8 mouse cellular contexts compared by ENCODE assay signal in the genomic region with DNA sequence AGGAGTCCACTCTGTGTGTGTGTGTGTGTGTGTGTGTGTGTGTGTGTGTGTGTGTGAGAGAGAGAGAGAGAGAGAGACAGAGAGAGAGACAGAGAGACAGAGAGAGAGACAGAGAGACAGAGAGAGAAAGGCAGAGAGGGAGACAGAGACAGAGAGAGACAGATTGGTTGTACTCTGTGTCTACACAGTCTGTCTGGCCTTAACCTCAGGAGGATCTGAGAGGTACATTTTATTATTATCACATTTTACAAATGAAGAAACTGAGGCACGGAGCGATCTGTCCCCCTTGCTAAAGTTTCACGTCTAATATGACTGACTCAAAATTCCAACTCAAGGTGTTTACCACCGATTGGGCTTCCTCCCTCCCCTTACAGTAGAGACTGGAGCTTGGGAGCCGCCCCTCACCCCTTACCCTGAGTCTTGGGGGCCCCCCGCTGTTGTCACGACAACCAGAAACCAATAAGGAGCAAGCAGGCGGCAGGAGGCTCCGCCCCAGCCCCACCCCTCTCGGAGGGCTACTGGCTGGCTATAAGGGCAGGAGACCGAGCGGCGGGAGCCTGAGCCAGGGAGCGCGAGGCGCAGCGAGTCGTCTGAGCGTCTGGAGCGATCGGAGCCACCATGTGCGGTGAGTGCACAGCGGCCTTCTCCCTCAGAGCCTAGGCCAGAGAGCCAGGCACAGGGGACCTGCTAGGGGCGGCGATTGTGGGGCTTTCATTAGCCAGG. TPM values are rescaled to one million over a fixed set of nuclear protein-coding genes. Genes with fewer than 3 reads are reported as not detected.
DNase-seq lines count a peak whose midpoint lies in the region; ATAC-seq and TF ChIP-seq lines count a peak whose summit lies in the region.

A gene (plus strand): TSS at position 560 of the 723 bp plus-strand sequence.

- H3K4me2 ChIP-seq in heart, embryonic 11.5 days: peak within 1 kb of the TSS; percentile 99
- H3K4me2 ChIP-seq in kidney, embryonic 14.5 days (replicated peaks; ENCODE audit: low read depth, low read length): peak within 1 kb of the TSS; percentile 95
- peak within 1 kb of the TSS; percentile 83 for H3K4me2 ChIP-seq in limb, embryonic 14.5 days (replicated peaks; ENCODE audit: low read depth, low read length, severe bottlenecking)
- H3K4me2 ChIP-seq in midbrain, embryonic 16.5 days (ENCODE audit: low read length): peak within 1 kb of the TSS; percentile 88

- 0% methylated on average over 25 of the region's 25 CpGs for WGBS in heart, embryonic 11.5 days (ENCODE audit: insufficient replicate concordance)
- WGBS in kidney, embryonic 14.5 days: under 1% methylated on average over 25 of the region's 25 CpGs
- WGBS in limb, embryonic 14.5 days: under 1% methylated on average over 25 of the region's 25 CpGs
- WGBS in midbrain, embryonic 16.5 days: under 1% methylated on average over 25 of the region's 25 CpGs

- H3K4me3 ChIP-seq in erythroblast, embryonic 14.5 days (replicated peaks): peak within 1 kb of the TSS; percentile 49
- H3K4me3 ChIP-seq in heart, embryonic 11.5 days (ENCODE audit: low read depth, low read length): peak within 1 kb of the TSS; percentile 62
- peak within 1 kb of the TSS; percentile 64 for H3K4me3 ChIP-seq in kidney, embryonic 14.5 days (ENCODE audit: low read length)
- peak within 1 kb of the TSS; percentile 70 for H3K4me3 ChIP-seq in limb, embryonic 14.5 days (replicated peaks; ENCODE audit: low read length)
- peak within 1 kb of the TSS; percentile 62 for H3K4me3 ChIP-seq in midbrain, embryonic 16.5 days (ENCODE audit: low read depth, low read length)

- peak within 1 kb of the TSS; percentile 76 for H3K9ac ChIP-seq in heart, embryonic 11.5 days (ENCODE audit: low read depth, low read length)
- peak within 1 kb of the TSS; percentile 74 for H3K9ac ChIP-seq in kidney, embryonic 14.5 days (ENCODE audit: low read depth, low read length)
- peak within 1 kb of the TSS; percentile 74 for H3K9ac ChIP-seq in limb, embryonic 14.5 days (ENCODE audit: low read depth, low read length, severe bottlenecking)
- peak within 1 kb of the TSS; percentile 78 for H3K9ac ChIP-seq in midbrain, embryonic 16.5 days (ENCODE audit: low read depth, low read length)

- no peaks in the 10 kb centered on the region for H3K36me3 ChIP-seq in erythroblast, embryonic 14.5 days (ENCODE audit: control insufficient read depth)
- no peaks in the 10 kb centered on the region for H3K36me3 ChIP-seq in heart, embryonic 11.5 days (ENCODE audit: control insufficient read depth, insufficient read depth, low read length)
- H3K36me3 ChIP-seq in kidney, embryonic 14.5 days (ENCODE audit: control insufficient read depth, insufficient read depth, low read length): no peaks in the 10 kb centered on the region
- H3K36me3 ChIP-seq in limb, embryonic 14.5 days (ENCODE audit: control insufficient read depth, insufficient read depth, low read length): peaks cover 6% of the 10 kb centered on the region
- no peaks in the 10 kb centered on the region for H3K36me3 ChIP-seq in midbrain, embryonic 16.5 days (ENCODE audit: control insufficient read depth, insufficient read depth, low read length)

- H3K27me3 ChIP-seq in erythroblast, embryonic 14.5 days (ENCODE audit: control insufficient read depth): peaks cover 52% of the 10 kb centered on the region
- H3K27me3 ChIP-seq in heart, embryonic 11.5 days (ENCODE audit: control insufficient read depth, insufficient read depth, low read length): no peaks in the 10 kb centered on the region
- H3K27me3 ChIP-seq in kidney, embryonic 14.5 days (ENCODE audit: control insufficient read depth, insufficient read depth, low read length): no peaks in the 10 kb centered on the region
- no peaks in the 10 kb centered on the region for H3K27me3 ChIP-seq in limb, embryonic 14.5 days (ENCODE audit: control insufficient read depth, insufficient read depth, low read length)
- 0 out of 2 replicates have a peak, but pooled peaks cover 2% of the 10 kb centered on the region for H3K27me3 ChIP-seq in midbrain, embryonic 16.5 days (ENCODE audit: control insufficient read depth, insufficient read depth, low read depth, low read length)

- peaks cover 16% of the 10 kb centered on the region for H3K4me1 ChIP-seq in erythroblast, embryonic 14.5 days (ENCODE audit: control insufficient read depth)
- H3K4me1 ChIP-seq in heart, embryonic 11.5 days (ENCODE audit: control insufficient read depth, insufficient read depth, low read length): peaks cover 10% of the 10 kb centered on the region
- peaks cover 8% of the 10 kb centered on the region; the same call in 1 of the 2 replicates for H3K4me1 ChIP-seq in kidney, embryonic 14.5 days (ENCODE audit: control insufficient read depth, insufficient read depth, low read length)
- no peaks in the 10 kb centered on the region; the same call in 1 of the 2 replicates for H3K4me1 ChIP-seq in limb, embryonic 14.5 days (ENCODE audit: control insufficient read depth, insufficient read depth, low read length)
- H3K4me1 ChIP-seq in midbrain, embryonic 16.5 days (ENCODE audit: control insufficient read depth, insufficient read depth, low read length): peaks cover 6% of the 10 kb centered on the region

- TF ChIP-seq POLR2A in limb, embryonic 14.5 days (IDR thresholded peaks at IDR 0.05; ENCODE audit: borderline replicate concordance, extremely low read depth, insufficient read depth, insufficient read length): peak; percentile 99

- H3K27ac ChIP-seq in heart, embryonic 11.5 days (ENCODE audit: low read depth, low read length): no peak within 1 kb of the TSS
- no peak within 1 kb of the TSS for H3K27ac ChIP-seq in kidney, embryonic 14.5 days (ENCODE audit: low read depth, low read length)
- H3K27ac ChIP-seq in limb, embryonic 14.5 days (replicated peaks; ENCODE audit: low read depth, low read length): peak within 1 kb of the TSS; percentile 82
- H3K27ac ChIP-seq in midbrain, embryonic 16.5 days (ENCODE audit: low read length): peak within 1 kb of the TSS; percentile 51; the same call in 1 of the 2 replicates

- peak; percentile 95 for ATAC-seq in heart, embryonic 11.5 days (replicated peaks; ENCODE audit: insufficient number of reproducible peaks, low FRiP score, low TSS enrichment)
- peak; percentile 98 for ATAC-seq in kidney, embryonic 14.5 days (ENCODE audit: low FRiP score, low TSS enrichment)
- ATAC-seq in limb, embryonic 14.5 days (ENCODE audit: low FRiP score, low read depth): peak; percentile 99
- peak; percentile 98 for ATAC-seq in midbrain, embryonic 16.5 days

- DNase-seq in 3134 (ENCODE audit: extremely low read depth, insufficient read length, low spot score): peak; percentile 6
- DNase-seq in brain, embryonic 18.5 days (ENCODE audit: low read depth, low spot score): peak; percentile 75
- peak; percentile 94 for DNase-seq in limb, embryonic 14.5 days (ENCODE audit: low spot score)
- peak; percentile 35 for DNase-seq in telencephalon, adult 2 months (ENCODE audit: low read depth, low spot score)

- H3K9me3 ChIP-seq in erythroblast, embryonic 14.5 days (ENCODE audit: control insufficient read depth, low read length): no peaks in the 10 kb centered on the region
- no peaks in the 10 kb centered on the region for H3K9me3 ChIP-seq in heart, embryonic 11.5 days (replicated peaks; ENCODE audit: control insufficient read depth, low read length)
- H3K9me3 ChIP-seq in kidney, embryonic 14.5 days (ENCODE audit: control insufficient read depth, low read length): no peaks in the 10 kb centered on the region
- no peaks in the 10 kb centered on the region for H3K9me3 ChIP-seq in limb, embryonic 14.5 days (ENCODE audit: control insufficient read depth, low read length)
- H3K9me3 ChIP-seq in midbrain, embryonic 16.5 days (replicated peaks; ENCODE audit: control insufficient read depth, low read length, poor library complexity, severe bottlenecking): 0 out of 2 replicates have a peak, but pooled peaks cover 6% of the 10 kb centered on the region

RNA-seq across cellular contexts. Expression of the gene that starts here (rescaled TPM):
- polyA plus RNA-seq in erythroblast, embryonic 14.5 days (2012): not detected in 2 replicates
- polyA plus RNA-seq in heart, embryonic 11.5 days (2014; fragmentation: Nextera tagmentation; extraction: Ambion mirVana): 13.9 and 18.4 TPM in 2 replicates
- polyA plus RNA-seq in kidney, embryonic 14.5 days (2014; fragmentation: Nextera tagmentation; extraction: Ambion mirVana): 8.1 and 12.6 TPM in 2 replicates
- 27.4 and 31.1 TPM in 2 replicates for polyA plus RNA-seq in limb, embryonic 14.5 days (2012; rRNA removed)
- polyA plus RNA-seq in limb, embryonic 14.5 days (2014; fragmentation: Nextera tagmentation; extraction: Ambion mirVana): 24.8 and 27.7 TPM in 2 replicates
- polyA plus RNA-seq in midbrain, embryonic 16.5 days (2015; fragmentation: Nextera tagmentation; extraction: Ambion mirVana): 6.6 and 6.8 TPM in 2 replicates

Comparison
In these comparisons a context has a peak if more than half of its experiments do, and no peak if none do; other contexts are left out.
1. DNase-seq: peak in every context shown above with its lines; median percentile 94 in limb, embryonic 14.5 days; 75 in brain, embryonic 18.5 days; 35 in telencephalon, adult 2 months; 6 in 3134.
2. H3K27ac ChIP-seq: peak in limb, embryonic 14.5 days (single experiment) and midbrain, embryonic 16.5 days (single experiment); none in heart, embryonic 11.5 days (single experiment) and kidney, embryonic 14.5 days (single experiment).
3. Peak in every context shown above with its lines, with median percentiles within 50 percentile points of each other: H3K4me3 ChIP-seq, ATAC-seq, H3K4me2 ChIP-seq and H3K9ac ChIP-seq.